Mouse (Mus musculus): ENCODE results near the gene Lrrc42. TPM values are rescaled to one million over a fixed set of nuclear protein-coding genes. Genes with fewer than 3 reads are reported as not detected.

The Lrrc42 gene
- polyA plus RNA-seq, 1 experiment from 2014 or later = 27.7 TPM

DNA sequence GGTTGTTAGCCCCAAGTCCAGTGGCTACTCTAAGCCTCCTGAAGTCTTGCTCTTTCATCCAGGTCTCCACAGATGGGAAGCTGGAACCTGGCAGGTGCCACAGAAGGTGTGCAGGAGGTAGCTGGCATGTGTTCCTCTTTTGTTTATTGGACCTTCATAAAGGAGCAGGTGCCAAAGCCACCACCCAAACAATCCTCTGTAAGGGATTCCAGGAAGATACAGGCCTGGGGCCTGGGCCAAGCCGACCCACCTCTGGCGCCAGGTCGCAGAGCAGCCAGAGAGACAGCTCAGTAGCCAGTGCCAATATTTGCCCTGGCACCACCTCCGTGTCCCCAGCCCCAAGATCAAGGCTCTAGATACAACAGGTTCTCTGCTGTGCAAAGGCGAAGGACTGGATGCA is 31.8 kb downstream of the Lrrc42 start:
- 83% methylated on average over 5 of the region's 5 CpGs for WGBS
- no peak for ATAC-seq

DNA sequence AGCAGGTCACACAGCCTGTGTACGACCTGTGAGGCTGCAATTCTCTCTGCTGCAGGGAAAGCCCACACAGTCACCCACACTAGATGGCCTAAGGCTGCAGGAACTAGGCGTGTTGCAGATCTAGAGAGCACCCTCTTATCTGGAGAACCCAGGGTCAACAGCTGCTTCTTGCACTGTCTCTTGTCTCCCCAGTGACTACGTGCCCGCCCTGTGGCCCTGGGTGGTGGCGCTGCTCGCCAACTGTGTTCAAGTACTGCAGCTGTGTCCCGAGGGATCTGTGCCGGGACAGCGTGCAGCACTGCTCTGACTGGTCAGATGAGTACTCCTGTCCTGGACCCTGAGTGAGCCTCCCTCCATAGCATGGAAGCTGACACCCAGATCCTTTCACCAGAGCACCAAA is 35.8 kb downstream of the Lrrc42 start:
- no peak for TF ChIP-seq CTCF (IDR thresholded peaks at IDR 0.05; ENCODE audit: low read depth)
- H3K27ac ChIP-seq (ENCODE audit: low read depth, low read length) = no peak overlapping the region
- no peaks in the 10 kb centered on the region for H3K4me1 ChIP-seq (replicated peaks; ENCODE audit: control insufficient read depth, insufficient read depth, low read length)
- no peaks in the 10 kb centered on the region for H3K36me3 ChIP-seq (ENCODE audit: control insufficient read depth, insufficient read depth)
- H3K4me2 ChIP-seq (replicated peaks; ENCODE audit: low read depth) = no peak overlapping the region
- no peak for ATAC-seq
- no peak overlapping the region for H3K9ac ChIP-seq (ENCODE audit: low read depth, low read length)
- H3K4me3 ChIP-seq (ENCODE audit: low read depth, low read length) = no peak overlapping the region
- no peaks in the 10 kb centered on the region for H3K9me3 ChIP-seq (ENCODE audit: control insufficient read depth)
- no peaks in the 10 kb centered on the region for H3K27me3 ChIP-seq (replicated peaks; ENCODE audit: control insufficient read depth, insufficient read depth, low read length)
- WGBS = 56% methylated on average over 9 of the region's 9 CpGs

More for the DNA sequence above, 31.8 kb downstream of the Lrrc42 start:
- no peak overlapping the region for H3K4me2 ChIP-seq (replicated peaks; ENCODE audit: low read depth)
- no peak overlapping the region for H3K4me3 ChIP-seq (ENCODE audit: low read depth, low read length)
- TF ChIP-seq CTCF (IDR thresholded peaks at IDR 0.05; ENCODE audit: low read depth) = no peak
- no peaks in the 10 kb centered on the region for H3K27me3 ChIP-seq (replicated peaks; ENCODE audit: control insufficient read depth, insufficient read depth, low read length)
- H3K9ac ChIP-seq (ENCODE audit: low read depth, low read length) = no peak overlapping the region
- no peak overlapping the region for H3K27ac ChIP-seq (ENCODE audit: low read depth, low read length)
- no peaks in the 10 kb centered on the region for H3K4me1 ChIP-seq (replicated peaks; ENCODE audit: control insufficient read depth, insufficient read depth, low read length)
- no peaks in the 10 kb centered on the region for H3K36me3 ChIP-seq (ENCODE audit: control insufficient read depth, insufficient read depth)
- H3K9me3 ChIP-seq (ENCODE audit: control insufficient read depth) = no peaks in the 10 kb centered on the region

DNA sequence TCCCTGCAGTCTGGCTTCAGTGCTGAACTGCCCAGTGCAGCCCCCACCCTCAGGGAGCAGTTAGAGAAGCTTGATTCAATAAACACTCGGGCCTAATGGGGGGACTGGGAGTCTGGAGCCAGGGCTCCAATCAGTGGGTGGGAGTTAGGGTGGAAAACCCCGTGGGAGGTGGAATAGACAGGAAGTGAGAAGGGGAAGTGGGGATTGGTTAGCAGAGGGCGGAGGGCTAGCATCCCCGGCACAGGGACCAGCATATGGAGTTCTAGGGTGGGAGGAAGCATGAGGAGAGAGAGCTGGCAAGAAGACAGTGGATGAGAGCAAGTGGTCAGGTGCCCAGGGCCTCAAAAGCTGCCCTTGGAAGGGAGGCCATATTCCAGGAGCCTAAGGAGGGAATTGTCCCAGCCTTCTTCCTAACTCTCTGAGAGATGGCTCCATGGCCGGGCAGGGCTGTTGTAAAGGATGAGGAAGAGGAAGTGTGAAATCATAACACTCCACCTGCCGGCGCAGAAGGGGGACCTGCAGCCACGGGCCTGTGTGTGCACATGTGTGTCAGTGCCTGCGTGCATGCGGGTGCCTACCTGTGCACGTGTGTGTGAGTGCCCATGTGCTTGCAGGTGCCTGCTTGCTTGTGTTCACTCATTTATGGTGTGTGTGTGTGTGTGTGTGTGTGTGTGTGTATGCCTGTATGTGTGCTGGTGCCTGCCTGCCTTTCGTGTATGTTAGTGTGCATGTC is 39.9 kb downstream of the Lrrc42 start:
- Histone ChIP-seq H3K9ac (ENCODE audit: low read depth, low read length) (no peak overlapping the region), H3K9me3 (ENCODE audit: control insufficient read depth) (no peaks in the 10 kb centered on the region), H3K4me1 (replicated peaks; ENCODE audit: control insufficient read depth, insufficient read depth, low read length) (no peaks in the 10 kb centered on the region), H3K4me3 (ENCODE audit: low read depth, low read length) (no peak overlapping the region), H3K27me3 (replicated peaks; ENCODE audit: control insufficient read depth, insufficient read depth, low read length) (no peaks in the 10 kb centered on the region), H3K36me3 (ENCODE audit: control insufficient read depth, insufficient read depth) (0 out of 2 replicates have a peak, but pooled peaks cover 6% of the 10 kb centered on the region), H3K27ac (ENCODE audit: low read depth, low read length) (no peak overlapping the region), H3K4me2 (replicated peaks; ENCODE audit: low read depth) (no peak overlapping the region)
- peak; percentile 38 for TF ChIP-seq CTCF (IDR thresholded peaks at IDR 0.05; ENCODE audit: low read depth)
- no peak for ATAC-seq
- WGBS = 56% methylated on average over 12 of the region's 12 CpGs

DNA sequence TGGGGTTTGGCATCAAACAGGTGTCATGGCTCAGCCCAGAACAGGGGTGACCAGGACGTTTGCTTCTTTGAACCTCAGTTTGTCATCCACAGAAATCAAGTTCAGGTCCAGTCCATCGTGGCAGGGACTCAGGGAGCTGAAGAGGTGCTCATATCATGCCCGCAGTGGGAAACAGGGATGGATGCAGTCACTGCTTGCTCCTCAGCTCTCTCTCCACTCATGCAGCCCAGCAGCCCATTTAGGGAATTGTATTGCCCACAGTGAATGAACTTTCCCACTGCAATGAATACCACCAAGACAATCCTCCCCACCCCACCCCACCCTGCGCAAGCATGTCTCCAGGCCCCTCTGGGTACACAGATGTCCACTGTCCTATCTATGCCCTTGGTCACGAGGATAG is 41.4 kb downstream of the Lrrc42 start:
- TF ChIP-seq CTCF (IDR thresholded peaks at IDR 0.05; ENCODE audit: low read depth) = no peak
- H3K27ac ChIP-seq (ENCODE audit: low read depth, low read length) = no peak overlapping the region
- no peak overlapping the region for H3K4me2 ChIP-seq (replicated peaks; ENCODE audit: low read depth)
- peaks cover 16% of the 10 kb centered on the region; the same call in 1 of the 2 replicates for H3K36me3 ChIP-seq (ENCODE audit: control insufficient read depth, insufficient read depth)
- WGBS = 85% methylated on average over 5 of the region's 5 CpGs
- ATAC-seq = no peak
- no peak overlapping the region for H3K4me3 ChIP-seq (ENCODE audit: low read depth, low read length)
- H3K9ac ChIP-seq (ENCODE audit: low read depth, low read length) = no peak overlapping the region
- no peaks in the 10 kb centered on the region for H3K27me3 ChIP-seq (replicated peaks; ENCODE audit: control insufficient read depth, insufficient read depth, low read length)
- no peaks in the 10 kb centered on the region for H3K4me1 ChIP-seq (replicated peaks; ENCODE audit: control insufficient read depth, insufficient read depth, low read length)
- no peaks in the 10 kb centered on the region for H3K9me3 ChIP-seq (ENCODE audit: control insufficient read depth)

GRCm38 (mm10) chr4:107211465-107211864 is 41.9 kb downstream of the Lrrc42 start:
- H3K27me3 ChIP-seq (replicated peaks; ENCODE audit: control insufficient read depth, insufficient read depth, low read length) = no peaks in the 10 kb centered on the region
- H3K9ac ChIP-seq (ENCODE audit: low read depth, low read length) = no peak overlapping the region
- no peak for TF ChIP-seq CTCF (IDR thresholded peaks at IDR 0.05; ENCODE audit: low read depth)
- WGBS = 76% methylated on average over 4 of the region's 4 CpGs
- no peaks in the 10 kb centered on the region for H3K4me1 ChIP-seq (replicated peaks; ENCODE audit: control insufficient read depth, insufficient read depth, low read length)
- no peak overlapping the region for H3K27ac ChIP-seq (ENCODE audit: low read depth, low read length)
- no peak for ATAC-seq
- no peaks in the 10 kb centered on the region for H3K9me3 ChIP-seq (ENCODE audit: control insufficient read depth)
- H3K4me2 ChIP-seq (replicated peaks; ENCODE audit: low read depth) = no peak overlapping the region
- peaks cover 20% of the 10 kb centered on the region; the same call in 1 of the 2 replicates for H3K36me3 ChIP-seq (ENCODE audit: control insufficient read depth, insufficient read depth)
- no peak overlapping the region for H3K4me3 ChIP-seq (ENCODE audit: low read depth, low read length)

- H3K27ac ChIP-seq (ENCODE audit: low read depth, low read length) = no peak overlapping the region
- WGBS = 41% methylated on average over 5 of the region's 5 CpGs
These were observed 42.7 kb downstream of the Lrrc42 start for GRCm38 (mm10) chr4:107210483-107211097.

More at GRCm38 (mm10) chr4:107210483-107211097, 42.7 kb downstream of the Lrrc42 start:
- Histone ChIP-seq H3K4me2 (replicated peaks; ENCODE audit: low read depth) (no peak overlapping the region), H3K9ac (ENCODE audit: low read depth, low read length) (no peak overlapping the region), H3K4me3 (ENCODE audit: low read depth, low read length) (no peak overlapping the region), H3K36me3 (ENCODE audit: control insufficient read depth, insufficient read depth) (peaks cover 20% of the 10 kb centered on the region; the same call in 1 of the 2 replicates), H3K4me1 (replicated peaks; ENCODE audit: control insufficient read depth, insufficient read depth, low read length) (no peaks in the 10 kb centered on the region), H3K9me3 (ENCODE audit: control insufficient read depth) (no peaks in the 10 kb centered on the region), H3K27me3 (replicated peaks; ENCODE audit: control insufficient read depth, insufficient read depth, low read length) (no peaks in the 10 kb centered on the region)
- ATAC-seq = 0 out of 2 replicates have a peak, but pooled peaks have one; percentile 19
- TF ChIP-seq CTCF (IDR thresholded peaks at IDR 0.05; ENCODE audit: low read depth) = no peak

All from intestine, postnatal 0 days (tissue).